ENCODE assay signal across 9 mouse cellular contexts in genomic region chr4:114712921-114713527, GRCm38 (mm10).
"Had no signal": no experiment of that assay in that cellular context is flagged by ENCODE, and none has a peak within 500 bp of the region (broad histone marks: within the 10 kb centered on the region; RNA-seq: fewer than 3 reads in every experiment).

No protein-coding gene starts in this region.

- H3K4me3 ChIP-seq: liver, embryonic 13.5 days; megakaryocyte, embryonic 14.5 days; midbrain, embryonic 12.5 days had no signal

- H3K27ac ChIP-seq: liver, embryonic 13.5 days; midbrain, embryonic 12.5 days had no signal

- H3K9me3 ChIP-seq: liver, embryonic 13.5 days; midbrain, embryonic 12.5 days had no signal

- H3K4me2 ChIP-seq: liver, embryonic 13.5 days; midbrain, embryonic 12.5 days had no signal

- H3K36me3 ChIP-seq: liver, embryonic 13.5 days; midbrain, embryonic 12.5 days had no signal

- DNase-seq: left cerebral cortex, postnatal 4 days; liver, embryonic 13.5 days; lung, adult 2 months; lung, postnatal 36 days; thymus, adult 18-20 months; thymus, postnatal 36 days had no signal

- H3K9ac ChIP-seq: liver, embryonic 13.5 days; midbrain, embryonic 12.5 days had no signal

- ATAC-seq: lung, postnatal 0 days had no signal

- H3K4me1 ChIP-seq: liver, embryonic 13.5 days had no signal

- H3K27me3 ChIP-seq: liver, embryonic 13.5 days had no signal
